Mouse (Mus musculus): ENCODE measurements around the gene Taok3.

Gene Taok3

DNA sequence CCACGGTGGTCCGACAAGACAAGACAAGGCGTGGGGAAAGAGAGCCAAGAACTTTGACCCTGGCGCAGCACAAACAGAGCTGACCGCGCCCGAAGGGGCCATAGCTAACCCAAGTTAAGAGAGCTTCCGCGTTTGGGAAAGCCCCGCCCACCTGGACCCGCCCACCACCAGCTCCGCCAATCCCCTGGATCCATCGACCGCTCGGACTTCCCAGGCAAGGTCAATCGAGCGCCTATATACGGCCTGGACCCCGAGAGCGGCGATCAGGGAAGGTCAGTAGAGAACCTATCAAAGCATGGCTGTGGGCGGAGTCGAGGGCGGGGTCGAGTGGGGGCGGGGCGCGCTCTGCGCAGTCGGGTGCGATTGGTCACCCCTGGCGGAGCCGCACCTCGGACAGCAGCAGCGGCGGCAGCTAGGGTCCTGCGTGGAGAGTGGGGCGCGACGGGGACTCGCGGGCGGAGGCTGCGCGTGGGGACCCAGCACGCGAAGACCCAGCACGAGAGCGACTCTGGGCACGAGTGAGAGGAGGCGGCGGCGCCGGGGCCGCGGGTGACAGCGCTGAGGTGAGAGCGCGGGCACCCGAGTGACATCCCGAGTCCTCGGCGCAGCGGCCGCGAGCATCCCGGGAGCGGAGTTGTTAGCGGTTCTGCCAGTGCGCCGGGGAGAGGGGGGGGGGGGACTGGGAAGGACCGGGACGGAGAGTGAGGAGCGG, at the start of gene Taok3:
TSS of gene Taok3 (plus strand) at position 353 of the 712 bp plus-strand sequence.
- peak; percentile 99 for DNase-seq (ENCODE audit: low read depth, low spot score)

DNA sequence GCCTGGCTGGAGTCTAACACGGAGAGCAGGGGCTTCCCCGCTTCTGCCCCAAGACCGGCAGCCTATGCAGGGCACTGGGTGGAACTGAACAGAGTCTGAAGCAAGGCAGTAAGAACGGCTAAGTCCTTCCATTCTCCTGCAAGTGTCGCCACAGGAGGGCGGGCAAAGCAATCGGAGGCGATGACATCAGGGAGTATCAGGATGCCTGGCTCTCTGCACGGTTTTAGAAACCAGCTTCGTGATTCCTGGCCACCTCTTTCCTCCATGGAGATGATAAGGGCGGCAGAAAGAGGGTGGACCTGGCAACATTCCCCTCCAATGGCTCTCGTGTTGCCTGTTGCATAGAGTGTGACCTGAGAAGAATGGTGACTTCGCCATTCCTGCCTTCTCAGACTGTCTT, 32.2 kb upstream of the Taok3 start:
- DNase-seq (ENCODE audit: low read depth, low spot score), result no peak

DNA sequence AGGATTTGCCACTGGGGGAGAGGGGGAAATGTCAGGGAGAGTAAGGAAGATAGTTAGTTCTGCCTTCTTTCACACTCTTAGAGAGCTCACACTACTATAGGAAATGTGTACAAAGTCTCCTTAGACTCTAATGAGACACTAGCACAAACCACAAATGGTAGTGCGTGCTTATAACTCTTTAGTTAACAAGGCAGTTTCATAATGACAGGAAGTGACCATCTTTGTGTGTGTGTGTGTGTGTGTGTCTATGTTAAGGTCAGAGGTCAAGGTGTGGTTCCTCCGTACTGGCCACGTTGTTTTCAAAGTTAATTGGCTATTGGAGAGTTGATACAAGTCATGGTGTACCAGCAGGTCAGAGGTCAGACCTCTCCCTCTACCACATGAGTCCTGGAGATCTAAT, 30.8 kb upstream of the Taok3 start:
- peak; percentile 26 for DNase-seq (ENCODE audit: low read depth, low spot score)

DNA sequence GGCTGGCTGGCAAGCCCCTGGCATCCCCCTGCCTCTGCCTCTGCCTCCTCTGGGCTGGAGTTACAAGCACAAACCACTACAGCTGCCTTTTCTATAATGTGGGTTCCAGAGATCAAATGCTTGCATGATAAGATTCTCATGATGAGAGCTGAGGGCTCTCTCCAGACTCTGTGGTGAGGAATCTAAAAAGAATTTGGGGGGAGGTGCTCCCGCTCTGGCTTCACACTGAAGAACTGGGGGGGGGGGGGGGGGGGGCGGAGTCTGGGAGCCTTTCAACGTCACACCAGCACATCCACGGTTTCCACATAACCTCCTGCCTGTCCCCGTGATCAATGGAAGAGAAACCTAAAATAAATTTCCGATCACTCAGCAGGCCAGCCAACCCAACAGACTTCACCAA, 30.1 kb upstream of the Taok3 start:
- peak; percentile 58 for DNase-seq (ENCODE audit: low read depth, low spot score)

DNA sequence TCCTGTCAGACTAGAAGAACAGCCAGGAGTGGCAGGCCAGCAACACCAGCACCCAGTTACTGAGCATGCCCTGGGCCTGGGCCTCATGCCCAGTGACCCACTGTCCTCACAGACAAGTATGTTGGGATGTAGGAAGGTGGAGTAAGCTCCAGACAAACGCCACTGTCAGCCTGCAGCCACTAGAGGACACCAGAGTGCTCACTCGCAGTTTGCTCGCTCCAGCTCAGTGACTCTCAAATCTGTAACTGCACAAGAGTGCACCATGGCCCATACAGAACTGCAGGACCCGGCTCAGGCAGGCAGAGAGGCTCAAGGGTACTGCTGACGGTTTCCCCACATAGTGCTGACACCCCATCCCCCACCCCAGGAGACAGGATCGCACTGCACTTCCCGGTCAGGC, 25.5 kb upstream of the Taok3 start:
- DNase-seq (ENCODE audit: low read depth, low spot score), result no peak

DNA sequence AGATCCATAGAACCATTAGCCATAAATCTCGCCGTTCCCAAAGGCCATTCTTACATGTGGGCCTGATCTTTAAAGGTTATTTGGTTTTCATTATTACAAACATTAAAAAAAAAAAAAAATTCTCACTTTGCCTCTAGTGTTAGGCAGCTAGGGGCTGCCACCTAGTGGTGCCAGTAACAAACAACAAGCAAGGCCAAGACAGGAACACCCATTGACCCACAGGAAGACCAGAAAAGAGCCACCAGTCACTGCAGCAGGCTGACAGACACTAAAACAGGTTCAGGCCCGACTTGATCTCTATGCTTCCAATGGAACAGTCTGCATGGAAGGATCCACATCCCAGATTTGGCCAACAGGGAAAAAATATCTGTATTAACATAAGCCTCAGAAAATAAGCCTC, 23.2 kb upstream of the Taok3 start:
- peak; percentile 62 for DNase-seq (ENCODE audit: low read depth, low spot score)

DNA sequence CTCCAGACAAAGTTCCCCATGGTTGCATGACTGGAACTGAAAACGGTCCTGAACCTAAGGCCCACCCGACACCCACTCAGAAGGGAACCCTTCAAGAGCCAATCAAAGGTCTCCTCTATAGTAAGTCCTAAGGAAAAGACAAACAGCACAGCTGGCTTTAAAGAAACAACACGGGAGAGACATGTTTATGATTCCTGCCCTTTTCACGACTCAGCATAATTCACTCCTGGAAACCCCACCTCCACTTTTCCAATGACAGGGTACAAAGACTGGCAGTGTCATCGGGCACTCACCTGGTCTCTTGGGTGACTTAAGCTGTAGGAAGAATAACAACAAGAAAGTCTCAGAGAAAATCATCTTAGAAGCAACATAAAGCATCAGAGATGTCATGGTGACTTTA, 20.9 kb upstream of the Taok3 start:
- DNase-seq (ENCODE audit: low read depth, low spot score), result no peak

DNA sequence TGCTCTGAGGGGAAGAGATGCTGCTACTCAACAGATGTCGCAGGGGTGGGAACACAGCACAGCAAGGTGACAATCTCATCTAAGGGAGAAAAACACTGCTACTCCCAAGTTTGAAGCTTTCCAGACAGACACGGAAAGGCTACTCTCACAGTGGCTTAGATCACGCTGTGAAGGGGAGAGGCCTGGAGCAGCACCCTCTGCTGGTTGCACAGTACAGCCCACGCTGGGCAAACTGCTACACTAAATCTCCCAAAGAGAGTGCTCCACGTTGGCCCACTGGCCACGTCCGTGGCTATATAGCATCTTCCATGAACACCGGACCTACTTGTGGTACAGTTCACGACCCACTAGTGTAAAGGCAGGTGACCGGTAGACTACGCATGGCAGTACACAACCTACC, 20.2 kb upstream of the Taok3 start:
- no peak for DNase-seq (ENCODE audit: low read depth, low spot score)

DNA sequence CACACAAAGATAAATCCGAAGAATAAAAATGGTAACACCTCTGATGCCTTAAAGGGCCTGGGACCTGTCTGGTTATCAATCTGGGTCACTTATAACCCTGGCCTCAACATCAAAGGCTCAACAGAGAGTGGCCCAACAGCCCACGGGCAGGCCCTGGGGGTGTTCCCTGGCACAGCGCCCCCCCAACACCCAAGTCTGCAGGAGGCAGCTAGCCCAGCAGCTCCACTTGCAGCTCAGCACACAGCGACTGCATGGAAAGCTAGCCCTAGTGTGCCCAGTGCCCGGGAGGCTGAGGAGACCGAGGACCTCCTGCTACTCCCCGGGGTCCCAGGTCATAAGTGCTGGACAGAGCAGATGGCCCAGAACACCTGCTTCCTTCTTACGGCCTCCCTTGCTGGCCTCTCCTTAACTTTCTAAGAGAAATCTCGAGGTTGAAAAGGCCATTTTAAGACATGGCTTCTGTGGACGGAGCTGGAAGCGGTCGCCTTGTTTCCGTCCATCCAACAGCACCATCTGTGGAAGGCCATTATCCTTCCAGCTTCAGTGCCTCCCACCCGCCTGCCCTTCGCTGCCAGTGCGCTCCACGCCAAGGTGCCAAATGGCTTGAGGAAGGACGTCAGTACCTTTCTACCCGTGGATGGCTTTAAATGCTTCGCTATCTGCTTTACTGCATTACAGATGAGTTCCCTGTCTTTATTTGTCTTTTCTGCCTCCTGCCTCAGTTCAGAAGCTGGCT, 16.6 kb upstream of the Taok3 start:
- DNase-seq (ENCODE audit: low read depth, low spot score), result no peak

DNA sequence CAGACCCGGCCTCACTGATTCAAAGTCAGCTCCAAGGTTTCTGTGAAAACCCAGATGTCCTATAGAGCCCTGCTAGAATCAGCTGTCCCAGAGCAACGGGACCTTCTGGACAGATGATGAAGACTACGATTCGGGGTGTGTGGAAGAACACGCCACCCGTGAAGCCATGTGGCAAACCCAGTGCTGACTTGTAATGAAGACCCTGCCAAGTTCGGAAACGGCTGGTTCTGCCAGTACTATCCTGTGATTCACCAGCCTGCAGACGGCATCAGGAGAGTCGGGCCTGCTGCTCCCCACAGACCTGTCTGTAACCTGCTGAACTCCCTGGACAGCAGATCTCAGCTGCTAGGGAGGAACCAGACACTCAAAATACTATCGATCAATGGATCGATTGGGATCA, 15.6 kb upstream of the Taok3 start:
- DNase-seq (ENCODE audit: low read depth, low spot score), result no peak

DNA sequence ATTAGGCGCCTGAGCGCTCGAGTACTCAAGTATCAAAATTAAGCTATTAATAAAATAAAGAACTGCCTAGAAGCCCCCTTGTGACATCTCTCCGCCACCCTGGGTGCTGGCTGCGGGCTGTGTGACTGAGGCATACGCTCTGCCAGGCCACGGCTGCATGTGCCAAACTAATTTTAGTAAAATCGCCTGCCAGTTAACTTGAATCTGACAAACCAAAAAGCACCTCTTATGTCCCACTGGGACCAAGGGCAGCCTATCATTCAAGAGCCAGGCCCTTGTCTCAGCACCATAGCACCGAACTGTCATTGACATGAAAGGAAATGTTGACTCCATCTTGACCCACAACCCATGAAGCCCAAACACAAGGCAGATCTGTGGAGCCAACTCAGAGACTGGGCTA, 14.2 kb upstream of the Taok3 start:
- DNase-seq (ENCODE audit: low read depth, low spot score), result no peak

DNA sequence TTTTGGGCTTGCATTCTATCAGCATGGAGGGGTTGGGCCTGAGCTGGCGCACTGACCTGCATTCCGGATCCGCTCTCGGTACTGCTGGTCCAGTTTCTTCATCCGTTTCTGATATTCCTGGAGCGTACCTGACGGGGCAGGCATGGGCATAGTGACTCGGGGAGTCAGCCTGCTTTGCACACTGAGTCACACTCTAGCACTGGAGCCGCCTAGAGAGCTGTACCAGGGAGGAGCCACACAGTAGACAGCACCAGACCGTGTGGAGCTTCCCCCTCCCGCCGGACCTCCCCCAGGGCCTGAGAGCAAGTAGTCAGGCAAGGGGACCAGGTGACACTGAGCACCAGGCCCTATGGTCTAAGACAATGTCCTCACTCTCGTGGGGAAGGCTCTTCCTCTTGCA, 11.6 kb upstream of the Taok3 start:
- no peak for DNase-seq (ENCODE audit: low read depth, low spot score)

DNA sequence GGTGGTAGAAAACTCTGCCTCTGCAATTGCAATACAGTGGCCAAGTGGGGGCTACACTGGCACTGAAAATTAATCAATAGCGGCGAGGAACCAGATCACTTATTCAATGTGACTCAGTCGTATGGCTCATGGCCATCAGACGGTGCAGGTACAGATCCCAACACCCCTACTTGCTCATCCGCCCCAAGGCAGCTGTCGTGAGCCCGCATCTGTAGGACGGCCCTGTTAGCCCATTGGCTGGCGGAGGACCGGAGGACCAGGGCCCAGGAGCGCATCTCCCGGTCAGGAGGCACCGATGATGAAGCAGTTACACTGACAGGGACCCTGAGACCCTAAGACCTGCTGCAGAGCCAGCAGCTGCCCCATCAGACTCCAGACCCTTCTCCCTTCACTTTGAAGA, 11.2 kb upstream of the Taok3 start:
- no peak for DNase-seq (ENCODE audit: low read depth, low spot score)

DNA sequence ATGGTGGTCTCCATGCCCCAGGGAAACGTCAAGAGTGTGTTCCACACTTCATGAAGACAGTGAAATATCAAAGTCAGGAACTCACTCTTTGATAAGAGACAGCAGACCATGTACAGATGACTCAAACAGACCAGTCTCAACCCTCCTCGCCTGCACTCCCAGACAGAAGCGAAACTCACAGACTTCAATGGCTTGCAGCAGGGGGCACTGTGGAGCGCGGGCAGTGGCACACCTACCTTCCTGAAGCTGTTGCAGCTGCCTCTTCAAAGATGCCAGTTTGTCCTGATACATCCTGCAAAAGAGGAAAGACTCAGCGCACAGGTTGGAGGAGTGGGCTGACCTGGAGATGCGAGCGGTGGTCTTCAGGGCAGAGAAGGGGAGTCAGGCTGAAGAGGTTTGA, 10.4 kb upstream of the Taok3 start:
- no peak for DNase-seq (ENCODE audit: low read depth, low spot score)

DNA sequence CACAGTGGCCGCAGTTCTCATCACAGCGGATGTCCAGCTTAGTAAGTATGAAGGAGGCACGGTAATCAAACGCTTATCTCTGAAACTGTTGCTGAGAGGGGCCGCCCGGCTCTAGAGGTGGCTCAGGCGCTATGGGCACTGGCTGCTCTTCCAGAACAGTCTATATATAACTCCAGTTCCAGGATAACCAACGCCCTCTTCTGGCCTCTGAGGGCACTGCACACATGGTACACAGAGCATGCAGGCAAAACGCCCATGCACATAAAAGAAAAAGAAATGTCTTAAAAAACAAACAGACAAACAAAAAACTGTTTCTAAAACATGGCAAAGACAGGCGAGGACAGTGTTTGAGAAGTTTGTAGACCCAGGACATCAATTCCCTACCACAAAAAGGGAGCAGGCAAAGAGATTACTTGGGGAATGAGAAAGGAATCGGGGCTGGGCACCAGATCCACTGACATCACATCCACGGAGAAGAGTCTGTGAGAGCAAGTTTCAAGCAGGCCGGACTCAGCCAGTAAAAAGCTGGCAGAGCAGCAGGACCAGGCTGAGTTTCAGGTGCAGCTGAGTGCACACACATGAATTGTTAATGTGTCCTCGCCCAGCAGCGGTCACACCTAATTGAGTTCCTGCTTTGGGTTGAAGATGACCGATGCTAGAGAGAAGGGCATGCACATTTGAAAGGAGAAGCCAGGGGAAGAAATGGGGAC, 8.7 kb upstream of the Taok3 start:
- peak; percentile 12 for DNase-seq (ENCODE audit: low read depth, low spot score)

DNA sequence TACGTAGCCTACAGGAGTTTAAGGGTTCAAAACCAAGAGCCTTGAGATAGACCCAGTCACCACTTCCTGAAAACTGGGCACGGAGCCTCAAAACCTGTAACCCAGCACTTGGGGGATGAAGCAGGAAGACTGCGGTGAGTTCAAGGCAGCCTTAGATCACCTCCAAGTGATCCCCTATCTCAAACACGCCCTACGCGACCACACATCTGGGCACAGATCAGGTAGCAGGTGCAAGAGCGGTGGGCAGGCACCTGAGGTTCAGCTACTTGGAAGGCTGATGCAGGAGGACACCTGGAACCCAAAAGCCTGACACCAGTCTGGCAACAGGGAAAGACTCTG, 8.2 kb upstream of the Taok3 start:
- peak; percentile 36 for DNase-seq (ENCODE audit: low read depth, low spot score)

DNA sequence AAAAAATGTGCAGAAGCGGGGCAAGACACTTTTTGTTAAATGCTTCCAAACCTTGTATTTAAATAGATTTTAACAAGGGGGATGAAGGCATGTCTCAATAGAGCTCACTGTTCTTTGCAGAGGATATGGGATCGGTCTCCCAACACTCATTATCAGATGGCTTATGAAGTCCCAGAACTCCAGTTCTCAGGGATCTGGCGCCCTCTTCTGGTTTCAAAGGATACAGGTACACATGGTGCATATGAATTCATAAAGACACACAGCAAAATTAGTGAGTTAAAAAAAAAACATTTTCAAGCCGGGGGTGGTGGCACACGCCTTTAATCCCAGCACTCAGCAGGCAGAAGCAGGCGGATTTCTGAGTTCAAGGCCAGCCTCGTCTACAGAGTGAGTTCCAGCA, 6.6 kb upstream of the Taok3 start:
- DNase-seq (ENCODE audit: low read depth, low spot score), result peak; percentile 52

DNA sequence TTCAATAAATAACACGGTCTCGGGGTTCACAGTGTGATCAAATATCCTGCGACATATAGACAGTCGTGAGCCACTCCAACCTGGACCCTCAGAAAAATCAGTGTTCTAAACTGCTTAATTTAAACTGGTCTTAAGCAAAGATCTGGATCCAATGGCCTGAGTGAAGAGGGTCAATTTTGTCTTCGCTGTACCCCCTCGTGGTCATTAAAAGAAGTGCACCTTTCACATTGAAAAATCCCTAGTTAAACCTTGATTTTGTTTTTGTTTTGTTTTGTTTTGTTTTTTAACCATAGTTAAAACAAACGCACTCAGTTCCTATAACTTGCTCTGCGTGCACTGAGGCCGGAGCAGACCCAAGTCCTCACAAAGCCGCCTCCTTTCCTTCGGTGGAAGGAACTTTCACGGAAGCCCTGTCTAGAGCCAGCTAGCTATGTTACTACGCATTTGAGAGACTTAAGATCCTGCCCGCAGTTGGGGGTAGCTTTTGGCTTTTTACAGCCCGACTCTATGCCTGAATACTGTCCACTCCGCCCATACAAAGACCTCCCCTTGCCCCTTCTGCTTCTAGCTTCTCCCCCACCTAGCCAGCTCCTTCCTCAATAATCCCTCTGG, 5.2 kb upstream of the Taok3 start:
- DNase-seq (ENCODE audit: low read depth, low spot score), result peak; percentile 50

DNA sequence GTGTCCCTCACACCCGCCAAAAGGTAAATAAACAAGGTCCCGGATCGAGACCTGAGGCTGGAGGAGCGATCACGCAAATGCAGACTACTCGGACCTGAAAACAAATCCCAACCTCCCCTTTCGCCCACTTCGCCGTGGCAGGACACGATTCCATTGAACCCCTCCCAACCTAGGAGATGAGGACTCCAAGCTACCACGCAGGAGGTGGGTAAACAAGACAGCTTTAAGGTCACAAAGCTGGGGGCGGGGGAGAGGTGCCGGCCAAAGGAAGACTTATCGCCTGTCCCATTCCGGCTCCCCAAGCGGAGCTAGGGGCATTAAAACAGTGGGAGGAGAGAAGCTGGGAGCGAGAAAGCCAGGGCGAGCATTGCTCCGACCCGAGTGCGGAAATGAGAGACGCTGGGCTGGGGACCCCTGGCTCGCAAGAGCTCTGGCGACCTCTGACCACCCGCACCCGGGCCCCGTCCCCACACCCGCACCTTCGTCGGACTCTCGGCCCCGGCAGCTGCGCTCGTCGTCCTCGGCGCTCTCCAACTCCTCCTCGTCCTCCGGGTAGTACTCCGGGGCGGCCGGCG, 4.6 kb upstream of the Taok3 start:
- no peak for DNase-seq (ENCODE audit: low read depth, low spot score)

DNA sequence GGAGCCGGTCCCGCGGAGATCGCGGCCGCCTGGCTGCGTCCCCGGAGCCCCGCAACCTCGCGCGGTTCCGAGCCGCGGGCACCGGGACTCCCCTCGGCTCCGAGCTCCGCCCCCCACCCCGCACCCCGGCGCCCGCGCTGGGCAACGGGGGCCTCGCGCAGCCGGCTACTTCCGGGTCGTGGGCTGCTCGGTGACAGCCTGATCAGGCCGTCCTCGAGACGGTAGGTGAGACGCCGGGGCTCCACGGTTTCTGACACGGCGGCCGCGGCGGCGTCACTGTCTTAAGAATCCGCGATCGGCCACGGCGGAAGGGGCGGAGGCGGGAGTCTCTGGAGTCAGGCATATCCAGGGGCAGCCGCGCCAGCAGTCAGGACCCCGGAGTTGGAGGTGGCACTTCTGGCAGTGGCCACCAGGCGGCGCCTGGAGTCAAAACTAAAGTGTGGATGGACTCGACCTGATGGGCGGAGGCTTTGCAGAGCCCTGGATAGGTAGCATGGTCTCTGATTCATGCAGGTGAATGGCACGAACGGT, 4.0 kb upstream of the Taok3 start, which contains the start of gene Suds3:
TSS of gene Suds3 (minus strand) at position 278 of the 531 bp plus-strand sequence.
- peak; percentile 92 for DNase-seq (ENCODE audit: low read depth, low spot score)

DNA sequence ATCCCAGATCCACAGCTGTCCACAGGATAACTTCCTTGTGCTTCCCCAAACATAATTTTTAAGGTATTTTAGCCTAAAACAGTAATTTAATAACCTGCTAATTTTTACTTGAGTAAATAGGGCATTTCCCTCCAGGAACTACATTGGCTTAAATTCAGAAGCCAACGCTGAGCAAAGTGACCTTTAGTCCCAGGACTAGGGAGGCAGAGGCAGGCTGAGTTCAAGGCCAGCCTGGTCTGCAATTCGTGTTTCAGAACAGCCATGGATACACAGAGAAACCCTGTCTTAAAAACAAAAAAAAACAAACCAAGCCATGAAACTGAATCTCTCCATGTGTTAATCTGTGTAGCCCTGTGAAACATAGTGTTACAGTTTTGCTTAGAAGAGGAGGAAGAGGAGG, 3.3 kb upstream of the Taok3 start:
- no peak for DNase-seq (ENCODE audit: low read depth, low spot score)

DNA sequence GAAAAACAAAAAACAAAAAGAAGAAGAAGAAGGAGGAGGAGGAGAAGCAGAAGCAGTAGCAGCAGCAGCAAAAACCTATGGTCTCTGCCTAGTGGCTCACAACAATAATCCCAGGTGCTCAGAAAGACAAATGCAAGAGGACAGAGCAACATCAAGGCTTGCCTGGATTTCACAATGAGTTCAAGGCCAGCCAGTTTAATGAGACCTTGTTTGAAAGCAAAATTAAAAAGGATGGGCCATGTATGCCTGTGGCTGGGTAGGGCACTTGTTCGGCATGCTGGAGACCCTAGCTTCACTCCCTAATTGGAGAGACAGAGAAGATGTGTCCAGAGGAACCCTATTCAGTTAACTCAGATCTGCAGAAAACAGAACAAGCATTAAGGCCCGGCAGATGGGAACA, 2.7 kb upstream of the Taok3 start:
- DNase-seq (ENCODE audit: low read depth, low spot score), result no peak

All from CD4-positive helper T cell, adult 2 months (primary cell).